ENCODE assay signal across 7 mouse cellular contexts in genomic region chr5:114571451-114572030, GRCm38 (mm10). TPM values are rescaled to one million over a fixed set of nuclear protein-coding genes. Genes with fewer than 3 reads are reported as not detected.
DNase-seq lines count a peak whose midpoint lies in the region; ATAC-seq lines count a peak whose summit lies in the region.

No protein-coding gene starts in this region.

- no peak overlapping the region for H3K27ac ChIP-seq in lung, embryonic 15.5 days
- H3K27ac ChIP-seq in embryonic facial prominence, embryonic 15.5 days (replicated peaks), result no peak overlapping the region
- H3K27ac ChIP-seq in limb, embryonic 10.5 days, result peak overlapping the region; percentile 66; the same call in 1 of the 2 replicates

- peaks cover 27% of the 10 kb centered on the region for H3K27me3 ChIP-seq in lung, embryonic 15.5 days
- H3K27me3 ChIP-seq in embryonic facial prominence, embryonic 15.5 days, result peaks cover 39% of the 10 kb centered on the region
- H3K27me3 ChIP-seq in limb, embryonic 10.5 days (ENCODE audit: low read depth, poor library complexity, severe bottlenecking), result peaks cover 87% of the 10 kb centered on the region

- H3K9me3 ChIP-seq in lung, embryonic 15.5 days, result no peaks in the 10 kb centered on the region
- no peaks in the 10 kb centered on the region for H3K9me3 ChIP-seq in embryonic facial prominence, embryonic 15.5 days (replicated peaks)
- H3K9me3 ChIP-seq in limb, embryonic 10.5 days (replicated peaks), result no peaks in the 10 kb centered on the region

- peak overlapping the region; percentile 13; the same call in 1 of the 2 replicates for H3K9ac ChIP-seq in lung, embryonic 15.5 days
- H3K9ac ChIP-seq in embryonic facial prominence, embryonic 15.5 days, result no peak overlapping the region

- H3K4me2 ChIP-seq in lung, embryonic 15.5 days, result peak overlapping the region; percentile 75
- peak overlapping the region; percentile 67 for H3K4me2 ChIP-seq in embryonic facial prominence, embryonic 15.5 days (replicated peaks)

- WGBS in lung, embryonic 15.5 days, result 3% methylated on average over 39 of the region's 39 CpGs
- WGBS in embryonic facial prominence, embryonic 15.5 days, result 1% methylated on average over 39 of the region's 39 CpGs
- WGBS in limb, embryonic 10.5 days, result under 1% methylated on average over 39 of the region's 39 CpGs

- no peaks in the 10 kb centered on the region for H3K36me3 ChIP-seq in lung, embryonic 15.5 days
- no peaks in the 10 kb centered on the region for H3K36me3 ChIP-seq in embryonic facial prominence, embryonic 15.5 days
- H3K36me3 ChIP-seq in limb, embryonic 10.5 days, result no peaks in the 10 kb centered on the region

- no peak for ATAC-seq in lung, embryonic 15.5 days (ENCODE audit: borderline replicate concordance, extremely low read depth, low FRiP score, low TSS enrichment)
- no peak for ATAC-seq in embryonic facial prominence, embryonic 15.5 days (ENCODE audit: insufficient number of reproducible peaks, low FRiP score, low TSS enrichment, low read depth)

- no peak for DNase-seq in lung, postnatal 10 days
- peak; percentile 52 for DNase-seq in limb, embryonic 10.5 days (ENCODE audit: low spot score)
- peak; percentile 65 for DNase-seq in retina, adult 2 months (ENCODE audit: low read depth, low spot score)
- DNase-seq in layer of hippocampus, postnatal 36 days, result no peak
- DNase-seq in layer of hippocampus, adult 9-11 months, result no peak

- peaks cover 77% of the 10 kb centered on the region for H3K4me1 ChIP-seq in lung, embryonic 15.5 days
- H3K4me1 ChIP-seq in embryonic facial prominence, embryonic 15.5 days, result peaks cover 77% of the 10 kb centered on the region
- H3K4me1 ChIP-seq in limb, embryonic 10.5 days, result peaks cover 93% of the 10 kb centered on the region

- H3K4me3 ChIP-seq in lung, embryonic 15.5 days, result peak overlapping the region; percentile 37
- H3K4me3 ChIP-seq in embryonic facial prominence, embryonic 15.5 days (replicated peaks), result peak overlapping the region; percentile 39
- peak overlapping the region; percentile 53 for H3K4me3 ChIP-seq in limb, embryonic 10.5 days

RNA-seq across cellular contexts. Expression of gene Fam222a, which starts 3.7 kb away (rescaled TPM):
- 2.1 TPM in 2 replicates for polyA plus RNA-seq in lung, embryonic 15.5 days (2015; fragmentation: Nextera tagmentation; extraction: Ambion mirVana)
- polyA plus RNA-seq in embryonic facial prominence, embryonic 15.5 days (2015; fragmentation: Nextera tagmentation; extraction: Ambion mirVana), result 1.5 and 1.9 TPM in 2 replicates
- polyA plus RNA-seq in limb, embryonic 10.5 days (2016; fragmentation: Nextera tagmentation; extraction: Ambion mirVana), result 1.4 and 1.9 TPM in 2 replicates
- total RNA-seq in layer of hippocampus, postnatal 36 days (2021), result 1 to 10 TPM; 4.6 to 5.8 TPM

Comparison
In these comparisons a context has a peak if more than half of its experiments do, and no peak if none do; other contexts are left out.
1. DNase-seq: peak in limb, embryonic 10.5 days (single experiment) and retina, adult 2 months (single experiment); none in lung, postnatal 10 days (single experiment), layer of hippocampus, postnatal 36 days (0 of 2) and layer of hippocampus, adult 9-11 months (single experiment).
2. Peak in every context shown above with its lines, with median percentiles within 50 percentile points of each other: H3K4me3 ChIP-seq.